Mouse (Mus musculus) stomach, postnatal 0 days (tissue): ENCODE measurements around the gene Uhrf1bp1.

Experiments
- CTCF ChIP-seq: IDR thresholded peaks from 2 replicates; pipeline ENCODE4 v1.5.1; 2016; ENCODE audit warnings: antibody characterized with exemption, low read depth, mild to moderate bottlenecking, moderate library complexity
- EP300 ChIP-seq: optimal IDR thresholded peaks from 2 replicates; pipeline ENCODE3; 2016; ENCODE audit warnings: antibody characterized with exemption

DNA sequence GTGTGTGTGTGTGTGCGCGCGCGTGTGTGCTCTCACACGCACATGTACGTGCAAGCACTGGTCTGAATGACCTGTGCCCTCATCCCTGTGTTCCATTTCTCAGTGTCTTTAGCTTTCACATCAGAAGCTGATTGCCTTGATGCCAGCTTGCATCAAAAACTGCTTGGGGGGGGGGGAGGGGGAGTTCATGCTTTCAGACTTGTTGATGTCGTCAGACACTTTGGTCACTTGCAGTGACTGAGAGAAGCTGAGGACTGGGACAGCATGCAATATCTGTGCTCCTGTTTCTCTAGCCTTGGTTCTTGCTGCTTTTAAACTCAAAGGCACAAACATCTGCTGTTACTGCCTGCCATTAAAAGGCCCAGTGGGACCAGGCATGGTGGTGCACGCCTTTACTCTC lies 90.1 kb downstream of the Uhrf1bp1 start:
- TF ChIP-seq EP300 (no peak), CTCF (no peak)
